Mouse (Mus musculus) myocyte (in vitro differentiated cells): ENCODE data around the gene Atg9a.

ENCODE experiments used
- E2F4 ChIP-seq: IDR thresholded peaks from one replicate; pipeline ENCODE4 v1.6.1; 2011; ENCODE audit warnings: mild to moderate bottlenecking, control low read depth, moderate library complexity; ENCODE audit not compliant: insufficient read depth
- POLR2A ChIP-seq: IDR thresholded peaks from one replicate; pipeline ENCODE4 v1.6.1; 2011; ENCODE audit warnings: low read depth, mild to moderate bottlenecking, control low read depth, moderate library complexity; ENCODE audit not compliant: insufficient read length
- TCF12 ChIP-seq: IDR thresholded peaks from one replicate; pipeline ENCODE4 v1.6.1; 2011; ENCODE audit warnings: mild to moderate bottlenecking, control low read depth; ENCODE audit not compliant: poor library complexity, insufficient read depth, severe bottlenecking

DNA sequence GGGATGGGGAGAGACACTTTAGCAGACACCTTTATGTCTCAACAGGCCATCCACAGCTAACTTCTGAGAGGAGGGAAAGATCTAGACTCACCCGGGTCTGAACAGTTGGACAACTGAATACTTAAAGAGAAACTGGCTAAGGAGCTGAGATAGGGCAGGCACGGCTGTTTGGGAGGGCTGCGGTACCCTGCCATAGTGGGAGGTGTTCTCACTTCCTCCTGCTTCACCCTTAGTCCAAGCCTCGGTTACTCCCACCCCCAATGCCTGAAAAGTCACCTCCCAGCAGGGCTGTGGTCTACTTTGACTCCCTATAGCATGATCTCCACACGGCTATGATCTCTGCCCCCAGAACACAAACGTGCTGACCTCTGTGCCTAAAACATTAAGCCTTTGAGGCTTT lies 31.5 kb upstream of the Atg9a start:
- TF ChIP-seq TCF12: no peak
- TF ChIP-seq POLR2A: no peak
- TF ChIP-seq E2F4: no peak
